Mouse (Mus musculus): ENCODE measurements at regions not wholly inside any gene's neighbourhood (a gene's known extent, or its start where the extent isn't known, plus 50 kb on each side); places are given as distances from the start of the nearest gene placed in this dataset.

DNA sequence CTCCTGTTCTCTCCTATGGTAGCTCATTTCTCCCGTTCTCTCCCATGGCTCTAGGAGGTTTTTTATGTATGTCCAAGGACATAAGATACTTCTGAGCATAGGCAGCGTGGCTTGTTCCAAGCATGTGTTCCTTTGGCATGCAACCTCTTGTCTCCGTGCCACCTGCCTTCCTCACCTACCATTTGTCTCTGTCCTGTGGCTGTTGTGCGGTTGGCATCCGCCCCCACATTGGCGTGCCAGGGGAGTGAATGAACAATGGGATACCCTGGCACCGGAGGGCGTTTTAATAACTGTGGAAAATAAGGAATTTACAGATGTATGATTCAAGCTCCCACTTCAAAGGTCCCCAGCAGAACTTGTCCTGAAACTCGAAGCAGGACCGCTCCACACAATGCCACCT is 158.1 kb downstream of the Klf5 start:
- no peak overlapping the region for H3K27ac ChIP-seq (ENCODE audit: insufficient read depth, low read length)
- no peaks in the 10 kb centered on the region for H3K4me1 ChIP-seq (ENCODE audit: control insufficient read depth, insufficient read depth, low read length)
- no peak overlapping the region for H3K4me3 ChIP-seq (ENCODE audit: insufficient read depth, low read length)
- no peak for TF ChIP-seq POLR2A (IDR thresholded peaks at IDR 0.05; ENCODE audit: low read depth, low read length)
- no peak for TF ChIP-seq CTCF (IDR thresholded peaks at IDR 0.05; ENCODE audit: borderline replicate concordance, insufficient read depth, low read length)

DNA sequence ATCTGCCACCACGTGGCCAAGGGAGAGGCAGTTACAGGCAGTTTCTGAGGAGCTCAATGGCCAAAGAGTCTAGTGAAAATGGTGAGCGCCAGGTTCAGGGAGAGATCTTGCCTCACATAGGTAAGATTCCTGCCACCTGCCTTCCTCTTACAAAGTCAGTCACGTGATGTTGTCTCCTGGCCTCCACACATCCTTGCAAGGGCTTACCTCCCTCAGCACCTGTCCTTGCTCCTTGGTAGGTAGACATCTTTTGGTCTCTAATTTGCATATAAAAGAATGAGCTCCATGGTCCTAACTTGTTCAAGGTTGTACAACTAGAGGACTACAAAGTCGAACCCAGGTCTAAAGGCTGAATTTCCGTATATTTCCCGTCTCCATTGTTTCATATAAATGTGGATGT is 159.1 kb downstream of the Klf5 start:
- Histone ChIP-seq H3K4me1 (ENCODE audit: control insufficient read depth, insufficient read depth, low read length) (no peaks in the 10 kb centered on the region), H3K4me3 (ENCODE audit: insufficient read depth, low read length) (no peak overlapping the region), H3K27ac (ENCODE audit: insufficient read depth, low read length) (no peak overlapping the region)
- TF ChIP-seq CTCF (IDR thresholded peaks at IDR 0.05; ENCODE audit: borderline replicate concordance, insufficient read depth, low read length) (no peak), POLR2A (IDR thresholded peaks at IDR 0.05; ENCODE audit: low read depth, low read length) (no peak)

DNA sequence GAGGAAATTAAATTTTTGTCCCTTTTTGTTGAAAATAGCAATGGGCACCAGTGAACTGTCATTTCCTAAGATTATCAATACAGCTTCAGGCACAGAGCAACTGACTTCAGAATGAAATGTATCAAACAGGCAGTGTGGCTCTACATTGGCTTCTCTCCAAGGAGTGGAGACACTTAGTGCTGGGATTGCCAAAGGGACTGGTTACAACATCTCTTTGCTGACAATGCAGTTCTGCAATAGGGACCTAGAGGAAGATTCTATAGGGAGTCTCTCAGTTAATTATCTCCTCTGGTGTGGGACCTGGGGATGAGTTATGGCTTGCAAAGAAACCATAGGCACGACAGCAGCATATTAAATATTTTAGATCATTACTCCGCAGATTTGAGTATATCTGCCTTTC is 173.6 kb downstream of the Klf5 start:
- no peak for TF ChIP-seq CTCF (IDR thresholded peaks at IDR 0.05; ENCODE audit: borderline replicate concordance, insufficient read depth, low read length)
- TF ChIP-seq POLR2A (IDR thresholded peaks at IDR 0.05; ENCODE audit: low read depth, low read length) = no peak
- no peak overlapping the region for H3K4me3 ChIP-seq (ENCODE audit: insufficient read depth, low read length)
- no peaks in the 10 kb centered on the region for H3K4me1 ChIP-seq (ENCODE audit: control insufficient read depth, insufficient read depth, low read length)
- H3K27ac ChIP-seq (ENCODE audit: insufficient read depth, low read length) = no peak overlapping the region

DNA sequence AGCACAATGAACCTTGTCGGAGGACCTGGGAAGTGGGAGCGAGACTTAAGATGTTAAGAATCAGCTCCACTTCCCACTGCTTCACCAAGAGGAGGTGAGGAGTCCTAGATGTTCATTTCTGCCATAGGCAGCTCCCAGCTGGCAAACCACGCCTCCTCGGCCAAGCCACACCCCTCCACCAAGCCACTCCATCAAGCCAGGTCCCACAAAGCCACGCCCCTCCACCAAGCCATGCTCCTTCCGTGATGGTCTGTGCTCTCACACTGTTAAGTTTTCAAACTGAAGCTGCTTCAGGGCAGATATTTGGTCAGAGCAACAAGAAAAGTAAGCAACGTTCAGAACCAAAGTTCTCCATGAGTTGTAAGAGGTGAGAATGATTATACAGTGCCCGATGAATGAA is 176.8 kb downstream of the Klf5 start:
- Histone ChIP-seq H3K27ac (ENCODE audit: insufficient read depth, low read length) (no peak overlapping the region), H3K4me3 (ENCODE audit: insufficient read depth, low read length) (no peak overlapping the region), H3K4me1 (ENCODE audit: control insufficient read depth, insufficient read depth, low read length) (peaks cover 2% of the 10 kb centered on the region; the same call in 1 of the 2 replicates)
- no peak for TF ChIP-seq CTCF (IDR thresholded peaks at IDR 0.05; ENCODE audit: borderline replicate concordance, insufficient read depth, low read length)
- TF ChIP-seq POLR2A (IDR thresholded peaks at IDR 0.05; ENCODE audit: low read depth, low read length) = no peak

- Histone ChIP-seq H3K4me3 (ENCODE audit: insufficient read depth, low read length) (no peak overlapping the region), H3K27ac (ENCODE audit: insufficient read depth, low read length) (no peak overlapping the region), H3K4me1 (ENCODE audit: control insufficient read depth, insufficient read depth, low read length) (peaks cover 7% of the 10 kb centered on the region; the same call in 1 of the 2 replicates)
- TF ChIP-seq CTCF (IDR thresholded peaks at IDR 0.05; ENCODE audit: borderline replicate concordance, insufficient read depth, low read length) = no peak
- TF ChIP-seq POLR2A (IDR thresholded peaks at IDR 0.05; ENCODE audit: low read depth, low read length) = no peak
Measured at GRCm38 (mm10) chr14:99480325-99481077, 182.0 kb downstream of the Klf5 start.

GRCm38 (mm10) chr14:99487981-99488380 is 189.5 kb downstream of the Klf5 start:
- TF ChIP-seq CTCF (IDR thresholded peaks at IDR 0.05; ENCODE audit: borderline replicate concordance, insufficient read depth, low read length) (no peak), POLR2A (IDR thresholded peaks at IDR 0.05; ENCODE audit: low read depth, low read length) (no peak)

GRCm38 (mm10) chr14:99493197-99493596 is 194.7 kb downstream of the Klf5 start:
- H3K27ac ChIP-seq (ENCODE audit: insufficient read depth, low read length) = no peak overlapping the region
- TF ChIP-seq POLR2A (IDR thresholded peaks at IDR 0.05; ENCODE audit: low read depth, low read length) (no peak), CTCF (IDR thresholded peaks at IDR 0.05; ENCODE audit: borderline replicate concordance, insufficient read depth, low read length) (no peak)
- no peaks in the 10 kb centered on the region for H3K4me1 ChIP-seq (ENCODE audit: control insufficient read depth, insufficient read depth, low read length)
- H3K4me3 ChIP-seq (ENCODE audit: insufficient read depth, low read length) = no peak overlapping the region

More at GRCm38 (mm10) chr14:99487981-99488380, 189.5 kb downstream of the Klf5 start:
- H3K4me1 ChIP-seq (ENCODE audit: control insufficient read depth, insufficient read depth, low read length) = no peaks in the 10 kb centered on the region
- no peak overlapping the region for H3K27ac ChIP-seq (ENCODE audit: insufficient read depth, low read length)
- no peak overlapping the region for H3K4me3 ChIP-seq (ENCODE audit: insufficient read depth, low read length)

- TF ChIP-seq POLR2A (IDR thresholded peaks at IDR 0.05; ENCODE audit: low read depth, low read length) = no peak
- TF ChIP-seq CTCF (IDR thresholded peaks at IDR 0.05; ENCODE audit: borderline replicate concordance, insufficient read depth, low read length) = no peak
- no peaks in the 10 kb centered on the region for H3K4me1 ChIP-seq (ENCODE audit: control insufficient read depth, insufficient read depth, low read length)
- no peak overlapping the region for H3K27ac ChIP-seq (ENCODE audit: insufficient read depth, low read length)
- H3K4me3 ChIP-seq (ENCODE audit: insufficient read depth, low read length) = no peak overlapping the region
Measured at GRCm38 (mm10) chr14:99493659-99494058, 195.2 kb downstream of the Klf5 start.

- TF ChIP-seq POLR2A (IDR thresholded peaks at IDR 0.05; ENCODE audit: low read depth, low read length) (no peak), CTCF (IDR thresholded peaks at IDR 0.05; ENCODE audit: borderline replicate concordance, insufficient read depth, low read length) (no peak)
Measured at GRCm38 (mm10) chr14:99499502-99500266, 201.2 kb downstream of the Klf5 start.

GRCm38 (mm10) chr14:99504909-99505308 is 206.4 kb downstream of the Klf5 start:
- TF ChIP-seq POLR2A (IDR thresholded peaks at IDR 0.05; ENCODE audit: low read depth, low read length) (no peak), CTCF (IDR thresholded peaks at IDR 0.05; ENCODE audit: borderline replicate concordance, insufficient read depth, low read length) (no peak)
- Histone ChIP-seq H3K4me3 (ENCODE audit: insufficient read depth, low read length) (no peak overlapping the region), H3K27ac (ENCODE audit: insufficient read depth, low read length) (no peak overlapping the region), H3K4me1 (ENCODE audit: control insufficient read depth, insufficient read depth, low read length) (peaks cover 3% of the 10 kb centered on the region)

More at GRCm38 (mm10) chr14:99499502-99500266, 201.2 kb downstream of the Klf5 start:
- Histone ChIP-seq H3K4me3 (ENCODE audit: insufficient read depth, low read length) (no peak overlapping the region), H3K27ac (ENCODE audit: insufficient read depth, low read length) (peak overlapping the region; percentile 76), H3K4me1 (ENCODE audit: control insufficient read depth, insufficient read depth, low read length) (peaks cover 3% of the 10 kb centered on the region)

All from embryonic fibroblast, embryonic 13.5 days (primary cell).